Mouse (Mus musculus) small intestine, adult 2 months (tissue): ENCODE measurements around the gene Lsm11.

ENCODE experiments used
- CTCF ChIP-seq: fragments of 200-500 bp; IDR thresholded peaks from 2 replicates; pipeline ENCODE4 v1.5.1; 2012; ENCODE audit warnings: low read depth, mild to moderate bottlenecking, control low read depth, inconsistent platforms, low read length, moderate library complexity, mixed read lengths; ENCODE audit not compliant: insufficient replicate concordance, insufficient read length; ENCODE audit errors: extremely low read depth
- POLR2A ChIP-seq: fragments of 200-500 bp; IDR thresholded peaks from 2 replicates; pipeline ENCODE4 v1.6.1; 2012; ENCODE audit warnings: low read depth, mild to moderate bottlenecking, control low read depth, inconsistent platforms, low read length, moderate library complexity

- TF ChIP-seq CTCF (no peak), POLR2A (no peak)
These were observed 2.1 kb upstream of the Lsm11 start for GRCm38 (mm10) chr11:45946796-45947195.
